Mouse (Mus musculus) kidney, adult 18-20 months (tissue): ENCODE measurements around the gene Mfap5.
"Not testable (repeated sequence)": the region's sequence is repeated elsewhere in the genome, so short reads cannot be mapped to it uniquely, and the experiment has no call there.

Experiments
- DNase-seq: peaks from one replicate; pipeline ENCODE4 v3.0.0; 2021

Gene Mfap5

DNA sequence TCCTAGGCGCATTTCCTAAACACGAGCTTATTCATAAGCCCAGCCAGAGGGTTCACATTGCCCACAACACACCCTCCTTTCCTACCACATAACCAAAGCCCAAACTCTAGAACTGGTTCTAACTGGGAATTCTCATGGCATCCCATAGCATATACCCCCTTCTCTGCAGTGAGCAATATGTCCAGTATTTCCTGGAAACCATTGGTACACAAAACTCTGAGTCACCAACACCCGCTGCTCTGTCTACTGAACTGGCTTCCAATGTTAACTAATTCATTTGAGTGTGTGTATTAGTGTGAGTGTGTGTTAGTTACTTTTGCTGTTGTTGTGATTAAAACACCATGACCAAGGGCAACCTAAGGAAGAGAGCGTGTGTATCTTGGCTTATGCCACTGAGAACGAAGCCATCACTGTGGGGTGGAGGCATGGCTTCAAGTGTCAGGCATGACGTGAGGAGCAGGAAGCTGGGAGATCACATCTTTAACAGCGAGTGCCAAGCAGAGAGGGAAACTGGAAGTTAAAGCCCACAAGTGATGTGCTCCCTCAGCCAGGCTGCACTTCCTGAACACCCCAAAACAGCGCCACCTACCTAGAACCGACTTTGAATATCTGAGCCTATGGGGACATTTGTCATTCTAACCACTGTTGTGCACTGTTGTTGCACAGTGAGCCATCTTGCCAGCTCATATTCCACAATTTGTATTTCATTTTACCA lies 59.6 kb downstream of the Mfap5 start:
- DNase-seq, result no peak

DNA sequence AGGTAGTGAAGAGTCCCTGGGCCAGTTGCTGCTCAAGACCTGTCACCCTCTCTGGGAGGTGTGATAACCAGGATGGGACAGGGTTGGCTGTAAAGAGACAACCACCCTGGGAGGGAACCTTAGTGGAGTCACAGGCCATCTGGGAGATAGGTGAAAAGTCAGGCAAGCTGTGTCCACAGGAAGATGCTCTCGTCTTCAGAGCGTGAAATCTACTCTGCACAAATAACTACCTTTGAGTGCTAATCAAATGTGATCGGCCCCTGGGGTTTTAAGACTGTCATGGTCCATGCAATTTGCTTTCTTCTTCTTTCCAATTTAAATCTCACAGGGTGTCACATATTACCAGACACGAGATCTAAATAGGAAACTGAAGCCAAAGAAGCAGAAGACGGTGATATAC lies 63.5 kb downstream of the Mfap5 start:
- no peak for DNase-seq

DNA sequence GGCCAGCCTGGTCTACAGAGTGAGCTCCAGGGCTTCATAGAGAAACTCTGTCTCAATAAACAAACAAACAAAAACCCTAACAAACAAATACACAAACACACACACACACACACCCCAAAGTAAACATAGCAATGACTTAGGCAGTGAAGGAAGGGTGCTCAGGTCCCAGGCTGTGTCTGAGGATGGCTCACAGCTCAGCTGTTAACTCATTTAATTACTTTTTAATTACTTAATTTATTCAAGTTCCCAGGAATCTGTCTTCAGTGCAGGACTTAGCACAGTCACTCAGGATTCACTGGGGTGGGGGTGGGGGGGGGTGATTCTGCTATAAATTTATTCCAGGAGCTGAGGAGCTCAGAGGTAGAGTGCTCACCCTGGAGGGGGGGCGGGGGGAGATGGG lies 64.1 kb downstream of the Mfap5 start:
- no peak for DNase-seq

DNA sequence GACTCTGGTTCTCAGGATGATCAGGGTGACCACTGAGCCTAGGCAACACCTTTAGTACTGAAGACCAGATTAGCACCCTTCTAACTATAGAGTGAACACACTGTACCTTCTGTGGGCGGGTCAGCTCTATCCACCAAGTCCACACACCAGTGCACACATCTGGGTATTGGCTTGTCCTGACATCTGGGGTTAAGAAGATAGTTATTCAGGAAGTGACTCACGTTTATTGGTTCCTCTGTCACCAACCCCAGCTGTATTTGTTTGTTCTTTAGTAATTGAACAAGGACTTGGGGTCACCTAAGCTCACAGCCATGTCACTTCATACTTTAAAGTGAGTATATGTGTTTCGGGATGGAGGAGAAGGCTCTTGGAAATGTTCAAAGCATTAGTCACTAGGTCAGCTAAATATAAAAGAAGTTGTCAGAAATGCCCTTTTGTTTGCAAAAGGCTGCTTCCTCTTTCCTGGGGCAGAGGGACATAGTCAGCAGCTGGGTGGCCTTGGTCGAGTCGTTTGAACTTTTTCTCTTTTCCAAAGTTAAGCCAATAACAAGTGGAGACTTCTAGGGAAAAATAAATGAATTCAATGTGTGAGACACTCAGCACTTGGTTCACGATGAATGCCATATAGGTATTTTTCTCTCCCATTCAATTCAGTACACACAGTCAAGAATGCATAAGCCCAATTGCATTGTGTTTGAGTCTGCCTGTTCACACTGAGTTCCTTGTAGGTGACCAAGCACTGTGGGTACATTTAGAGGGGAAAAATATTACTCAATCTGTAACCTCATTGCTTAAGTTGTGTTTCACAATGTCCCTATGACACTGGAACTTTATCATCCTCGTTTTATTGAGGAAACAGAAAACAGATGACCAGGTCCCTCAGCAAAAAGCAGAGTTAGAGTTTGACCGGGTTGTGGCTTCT lies 65.3 kb downstream of the Mfap5 start:
- DNase-seq, result no peak

DNA sequence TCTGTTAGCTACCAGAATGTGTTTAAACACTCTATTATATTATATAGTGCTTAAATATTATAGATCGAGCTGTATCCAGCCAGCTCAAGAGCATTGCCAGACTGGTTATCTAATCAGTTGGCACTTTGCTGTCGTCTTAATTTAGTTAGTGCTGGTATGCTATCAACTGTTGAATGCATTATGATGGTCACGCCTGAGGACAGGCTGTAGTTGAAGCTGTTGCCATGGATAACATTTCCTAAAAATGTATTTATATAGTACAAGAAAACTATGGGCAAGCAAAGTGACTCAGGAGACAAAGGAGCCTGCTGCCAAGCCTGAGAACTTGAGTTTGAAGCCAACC lies 65.9 kb downstream of the Mfap5 start:
- DNase-seq, result no peak

DNA sequence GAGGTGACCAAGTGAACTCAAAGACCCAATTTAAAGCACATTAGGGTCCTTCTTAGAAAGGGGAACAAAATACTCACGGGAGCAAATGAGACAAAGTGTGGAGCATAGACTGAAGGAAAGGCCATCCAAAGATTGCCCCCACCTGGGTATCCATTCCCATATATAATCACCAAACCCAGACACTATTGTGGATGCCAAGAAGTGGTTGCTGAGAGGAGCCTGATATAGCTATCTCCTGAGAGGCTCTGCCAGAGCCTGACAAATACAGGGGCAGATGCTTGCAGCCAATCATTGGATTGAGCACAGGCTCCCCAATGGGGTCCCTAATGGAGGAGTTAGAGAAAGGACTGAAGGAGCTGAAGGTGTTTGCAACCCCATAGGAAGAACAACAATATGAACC lies 69.4 kb downstream of the Mfap5 start:
- DNase-seq, result not testable (repeated sequence)

DNA sequence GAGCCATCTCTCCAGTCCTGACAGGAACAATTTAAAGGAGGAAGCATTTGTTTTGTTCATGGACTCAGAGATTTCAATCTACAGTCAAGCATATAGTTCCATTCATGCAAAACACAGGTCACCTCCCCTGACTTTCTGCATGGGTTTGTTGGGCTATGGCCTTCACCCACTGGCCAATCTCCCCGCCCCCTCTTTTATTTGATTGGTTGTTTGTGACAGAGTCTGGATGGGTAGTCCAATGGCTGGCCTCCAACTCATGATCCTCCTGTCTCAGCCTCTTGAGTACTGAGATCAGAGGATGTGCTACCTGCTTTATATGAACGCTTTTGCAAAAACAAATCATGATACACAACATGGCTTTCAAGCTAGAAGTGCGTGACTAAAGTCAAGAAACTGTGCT lies 71.4 kb downstream of the Mfap5 start:
- DNase-seq, result no peak
